Mouse (Mus musculus) v-Abl transformed pro-B cells (cell line): ENCODE data around the gene 5430402E10Rik.
"Not testable (repeated sequence)": the region's sequence is repeated elsewhere in the genome, so short reads cannot be mapped to it uniquely, and the experiment has no call there.

Experiments
- in situ Hi-C, 2 experiments: fragments of 400-800 bp; cut with MboI; formaldehyde crosslinking; loops; one replicate each; pipeline ENCODE4 v1.15.1; 2025; ENCODE audit not compliant: unreplicated experiment in 2 of 2

The 5430402E10Rik gene

GRCm38 (mm10) chrX:77924962-77925361, at the start of gene 5430402E10Rik:
TSS of gene 5430402E10Rik (minus strand) at chrX:77925062.
- in situ Hi-C loops: not testable (repeated sequence)

GRCm38 (mm10) chrX:77880033-77880432, 44.8 kb downstream of the 5430402E10Rik start:
- in situ Hi-C loops: not testable (repeated sequence)
